Mouse (Mus musculus) spleen, adult 2 months (tissue): ENCODE results near the gene Wbp2nl.

ENCODE experiments used
- CTCF ChIP-seq: fragments of 200-500 bp; IDR thresholded peaks from 2 replicates; pipeline ENCODE4 v1.5.1; 2011; ENCODE audit warnings: mild to moderate bottlenecking, inconsistent platforms; ENCODE audit not compliant: insufficient read depth, insufficient read length, insufficient replicate concordance; ENCODE audit errors: extremely low read depth
- POLR2A ChIP-seq: fragments of 200-500 bp; IDR thresholded peaks from 2 replicates; pipeline ENCODE4 v1.6.1; 2011; ENCODE audit warnings: low read depth, low read length, inconsistent platforms

- TF ChIP-seq CTCF (no peak), POLR2A (no peak)
Observed at GRCm38 (mm10) chr15:82294059-82294458, 4.7 kb upstream of the Wbp2nl start.
